Mouse (Mus musculus): ENCODE results near the gene Tnfaip8l3.
"Not testable (repeated sequence)": the region's sequence is repeated elsewhere in the genome, so short reads cannot be mapped to it uniquely, and the experiment has no call there.

Tnfaip8l3 gene

GRCm38 (mm10) chr9:54068032-54068649, at the start of gene Tnfaip8l3:
Tnfaip8l3 (minus strand) TSS chr9:54068388.
- no peak for DNase-seq (ENCODE audit: low read depth, low spot score)

GRCm38 (mm10) chr9:54112726-54113125, 44.5 kb upstream of the Tnfaip8l3 start:
- DNase-seq (ENCODE audit: low read depth, low spot score) = peak; percentile 13

- no peak for DNase-seq (ENCODE audit: low read depth, low spot score)
Observed at GRCm38 (mm10) chr9:54098636-54099035, 30.4 kb upstream of the Tnfaip8l3 start.

GRCm38 (mm10) chr9:54097091-54097490, 28.9 kb upstream of the Tnfaip8l3 start:
- no peak for DNase-seq (ENCODE audit: low read depth, low spot score)

GRCm38 (mm10) chr9:54084245-54084644, 16.1 kb upstream of the Tnfaip8l3 start:
- DNase-seq (ENCODE audit: low read depth, low spot score) = no peak

GRCm38 (mm10) chr9:54077740-54078139, 9.6 kb upstream of the Tnfaip8l3 start:
- DNase-seq (ENCODE audit: low read depth, low spot score) = no peak

GRCm38 (mm10) chr9:54074901-54075300, 6.7 kb upstream of the Tnfaip8l3 start:
- no peak for DNase-seq (ENCODE audit: low read depth, low spot score)

GRCm38 (mm10) chr9:54073688-54074087, 5.5 kb upstream of the Tnfaip8l3 start:
- no peak for DNase-seq (ENCODE audit: low read depth, low spot score)

GRCm38 (mm10) chr9:54071474-54072095, 3.4 kb upstream of the Tnfaip8l3 start:
- no peak for DNase-seq (ENCODE audit: low read depth, low spot score)

GRCm38 (mm10) chr9:54069204-54069603, 1.0 kb upstream of the Tnfaip8l3 start:
- no peak for DNase-seq (ENCODE audit: low read depth, low spot score)

GRCm38 (mm10) chr9:54068777-54069176, 589 bp upstream of the Tnfaip8l3 start:
- peak; percentile 24 for DNase-seq (ENCODE audit: low read depth, low spot score)

- no peak for DNase-seq (ENCODE audit: low read depth, low spot score)
Observed at GRCm38 (mm10) chr9:54067642-54068031, 551 bp downstream of the Tnfaip8l3 start.

- DNase-seq (ENCODE audit: low read depth, low spot score) = no peak
Observed at GRCm38 (mm10) chr9:54064836-54065235, 3.4 kb downstream of the Tnfaip8l3 start.

GRCm38 (mm10) chr9:54063655-54064054, 4.5 kb downstream of the Tnfaip8l3 start:
- no peak for DNase-seq (ENCODE audit: low read depth, low spot score)

- no peak for DNase-seq (ENCODE audit: low read depth, low spot score)
Observed at GRCm38 (mm10) chr9:54061666-54062065, 6.5 kb downstream of the Tnfaip8l3 start.

- DNase-seq (ENCODE audit: low read depth, low spot score) = no peak
Observed at GRCm38 (mm10) chr9:54051298-54052068, 16.7 kb downstream of the Tnfaip8l3 start.

GRCm38 (mm10) chr9:54048978-54049377, 19.2 kb downstream of the Tnfaip8l3 start:
- no peak for DNase-seq (ENCODE audit: low read depth, low spot score)

- DNase-seq (ENCODE audit: low read depth, low spot score) = no peak
Observed at GRCm38 (mm10) chr9:54043067-54043466, 25.1 kb downstream of the Tnfaip8l3 start.

- DNase-seq (ENCODE audit: low read depth, low spot score) = no peak
Observed at GRCm38 (mm10) chr9:54037717-54038116, 30.5 kb downstream of the Tnfaip8l3 start.

- DNase-seq (ENCODE audit: low read depth, low spot score) = no peak
Observed at GRCm38 (mm10) chr9:54034691-54035090, 33.5 kb downstream of the Tnfaip8l3 start.

GRCm38 (mm10) chr9:54022795-54023194, 45.4 kb downstream of the Tnfaip8l3 start:
- DNase-seq (ENCODE audit: low read depth, low spot score) = no peak

- no peak for DNase-seq (ENCODE audit: low read depth, low spot score)
Observed at GRCm38 (mm10) chr9:53994528-53994927, 73.7 kb downstream of the Tnfaip8l3 start.

- not testable (repeated sequence) for DNase-seq (ENCODE audit: low read depth, low spot score)
Observed at GRCm38 (mm10) chr9:53992567-53992966, 75.6 kb downstream of the Tnfaip8l3 start.
